Mouse (Mus musculus): ENCODE results near the gene Ccl1. TPM values are rescaled to one million over a fixed set of nuclear protein-coding genes. Genes with fewer than 3 reads are reported as not detected.

Ccl1 gene
- total RNA-seq, 2 experiments from 2014 or later = not detected

DNA sequence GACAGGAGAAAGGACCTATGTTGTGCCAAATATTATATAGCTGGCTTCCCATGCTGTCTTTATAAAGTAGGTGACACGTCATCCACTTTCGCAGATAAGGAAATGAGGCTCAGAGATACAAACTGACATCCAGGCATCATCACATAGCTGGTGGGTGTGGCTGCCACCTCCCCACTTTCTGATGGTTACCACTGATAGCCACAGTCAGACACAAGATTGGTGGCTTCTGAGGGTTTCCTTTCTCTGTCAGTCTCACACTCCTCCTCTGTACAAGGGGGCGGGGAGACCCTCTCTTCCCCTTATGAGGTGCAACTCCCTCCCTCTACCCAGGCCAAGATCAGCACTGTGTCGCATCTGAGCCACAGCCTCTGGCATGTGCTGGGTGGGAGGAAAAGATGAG is 91.1 kb downstream of the Ccl1 start:
- intact Hi-C loops (cut with DNase I) = no loop called here
- no peak for DNase-seq

DNA sequence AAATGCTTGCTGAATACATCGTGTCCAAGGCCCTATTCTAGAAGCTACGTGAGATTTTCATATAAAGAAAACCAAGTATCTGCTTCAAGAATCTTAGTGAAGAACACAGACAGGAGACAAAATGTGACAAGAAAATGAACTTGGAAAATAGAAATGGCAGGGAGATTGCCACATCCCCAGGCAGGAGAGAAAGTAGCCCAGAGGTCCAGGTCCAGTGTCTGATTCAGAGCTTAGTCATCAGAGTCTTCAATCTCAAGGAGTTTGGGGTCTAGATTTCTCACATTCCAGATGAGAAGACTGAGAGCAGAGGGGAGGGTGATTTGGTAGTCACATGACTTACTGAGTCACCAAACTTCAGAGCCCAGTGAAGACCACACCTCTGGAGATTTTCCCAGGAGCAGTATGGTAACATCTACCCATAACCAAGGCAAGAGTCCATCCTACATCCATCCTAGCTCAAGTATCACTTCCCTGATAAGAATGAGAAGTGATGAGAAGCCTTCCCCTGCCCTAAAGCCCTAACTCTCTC is 98.5 kb downstream of the Ccl1 start:
- DNase-seq = no peak
- intact Hi-C loops (cut with DNase I) = no loop called here

DNA sequence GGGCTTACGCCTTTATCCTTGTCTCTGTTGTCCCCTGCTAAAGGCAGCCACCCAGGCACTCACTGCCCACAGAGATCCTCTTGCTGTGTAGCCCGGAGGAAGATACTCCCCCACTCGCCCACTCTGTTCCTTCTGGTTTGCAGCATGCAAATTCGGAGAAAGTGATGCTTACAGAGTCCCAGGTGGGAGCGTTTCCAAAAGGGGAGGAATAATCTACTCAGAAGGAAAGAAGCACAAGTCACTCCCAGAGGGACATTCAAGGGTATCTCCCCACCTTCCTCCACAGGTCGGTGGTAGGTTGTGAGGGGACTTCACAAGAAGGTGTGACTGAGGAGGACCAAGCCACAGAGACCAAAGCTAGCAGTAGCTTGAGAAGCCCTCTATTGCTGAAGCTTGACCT is 100.3 kb downstream of the Ccl1 start:
- DNase-seq = no peak
- intact Hi-C loops (cut with DNase I) = no loop called here

DNA sequence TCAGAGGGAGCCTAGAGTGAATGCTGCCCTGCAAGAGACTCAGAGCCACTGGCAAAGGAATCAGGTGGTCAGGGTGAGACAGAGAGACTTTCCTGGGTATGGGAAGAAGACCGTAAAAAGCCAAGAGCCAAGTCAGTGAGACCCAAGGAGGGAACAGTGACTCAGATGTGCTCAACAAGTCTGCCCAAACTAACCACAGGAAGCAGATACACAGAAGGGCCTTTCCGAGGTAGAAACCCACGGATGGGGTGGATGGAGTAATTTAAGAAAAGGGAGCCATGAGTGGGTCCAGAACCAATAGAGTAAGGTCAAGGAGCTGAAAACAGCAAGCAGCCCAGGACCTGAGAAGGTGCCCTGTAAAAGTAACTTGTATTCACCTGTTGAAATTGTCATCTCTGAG is 101.8 kb downstream of the Ccl1 start:
- intact Hi-C loops (cut with DNase I) = no loop called here
- DNase-seq = no peak

DNA sequence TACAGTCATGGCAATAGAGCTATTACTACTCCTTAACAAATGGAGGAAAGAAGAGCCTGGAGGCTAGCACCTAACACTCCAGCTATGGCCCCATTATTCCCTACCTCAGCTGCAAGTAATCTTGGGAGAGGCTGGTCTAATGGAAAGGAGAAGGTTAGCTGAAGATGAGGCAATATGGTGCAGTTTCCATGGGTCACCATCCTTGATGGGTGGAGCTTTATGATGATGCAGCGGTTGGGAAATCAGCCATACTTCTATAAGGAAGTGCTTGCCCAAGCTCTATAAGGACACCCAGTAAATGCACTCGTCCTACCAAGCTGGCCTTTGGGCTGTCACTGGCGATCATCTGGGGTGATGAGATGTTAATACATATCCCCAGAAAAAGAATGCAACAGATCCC is 107.7 kb downstream of the Ccl1 start:
- no peak for DNase-seq
- intact Hi-C loops (cut with DNase I) = no loop called here

DNA sequence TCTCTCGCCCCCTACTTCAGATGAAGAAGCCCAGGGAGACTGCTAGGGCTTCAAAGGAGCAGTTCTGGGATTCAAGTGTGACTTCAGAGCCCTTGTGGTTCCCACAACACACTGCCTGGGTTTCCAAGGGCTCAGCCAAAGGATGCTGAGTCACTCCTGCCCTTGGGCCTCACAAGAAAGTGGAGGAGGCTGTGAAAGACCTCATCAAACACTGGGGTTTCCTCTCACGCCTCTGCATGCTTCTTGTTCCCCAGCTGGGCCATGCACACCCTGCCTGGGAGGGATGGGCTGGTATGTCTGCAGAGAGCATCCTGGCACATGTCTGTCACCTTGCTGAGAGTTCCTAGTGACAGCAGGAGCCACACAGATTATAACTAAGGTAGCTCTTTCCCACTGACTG is 110.5 kb downstream of the Ccl1 start:
- no peak for DNase-seq
- intact Hi-C loops (cut with DNase I) = no loop called here

DNA sequence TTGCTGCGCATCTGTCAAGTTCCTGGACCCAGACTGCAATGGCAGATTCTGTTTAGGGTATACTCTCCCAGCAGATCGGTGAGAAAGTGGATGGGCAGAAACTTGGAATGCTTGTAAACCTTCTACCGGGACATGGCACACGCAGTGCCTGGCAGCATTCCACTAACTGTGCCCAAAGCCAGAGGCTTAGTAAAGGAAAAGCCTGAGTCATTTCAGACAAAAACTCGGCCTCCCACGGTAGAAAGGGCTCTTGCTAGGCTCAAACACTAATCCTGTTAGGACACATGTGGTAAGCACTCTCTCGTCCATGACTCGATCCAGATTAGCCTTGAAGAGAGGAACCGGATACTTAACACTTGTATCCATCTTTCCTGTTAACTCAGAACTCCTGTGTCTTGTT is 111.7 kb downstream of the Ccl1 start:
- intact Hi-C loops (cut with DNase I) = no loop called here
- DNase-seq = no peak

DNA sequence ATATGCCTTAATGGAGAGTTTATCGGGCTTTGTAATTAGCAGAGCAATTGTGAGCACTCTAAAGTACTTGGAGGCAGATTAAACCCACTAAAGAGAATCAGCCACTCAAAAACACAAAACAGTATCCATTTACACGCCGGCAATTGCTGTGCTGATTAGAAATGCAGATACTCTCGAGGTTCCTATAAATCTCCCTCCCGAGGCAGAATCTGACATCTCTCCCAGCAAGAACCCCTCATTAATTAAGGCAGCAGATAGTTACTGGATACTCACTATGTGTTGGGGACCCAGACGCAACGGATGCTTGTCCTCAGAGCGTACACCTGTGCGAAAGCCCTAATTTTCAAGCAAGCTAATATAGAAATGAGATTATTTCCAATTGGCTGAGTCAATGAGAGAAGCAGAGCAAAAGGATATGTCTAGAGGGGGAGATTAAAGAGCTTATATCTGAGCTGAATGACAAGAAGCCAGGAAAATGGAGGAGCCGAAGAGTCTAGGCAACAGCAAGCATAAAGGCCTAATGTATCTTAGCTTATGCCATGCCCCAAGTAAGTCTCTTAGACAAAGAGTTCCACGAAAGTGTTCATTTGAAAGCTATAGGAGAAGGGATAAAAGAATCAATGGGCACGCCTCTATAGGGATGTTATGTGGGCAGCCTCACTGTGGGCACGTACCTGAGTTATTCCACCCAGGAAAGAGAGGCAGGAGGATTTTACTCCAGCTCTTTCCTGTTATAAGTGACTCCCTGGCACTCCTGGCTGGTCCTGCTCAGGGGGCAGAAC is 115.5 kb downstream of the Ccl1 start:
- intact Hi-C loops (cut with DNase I) = no loop called here
- no peak for DNase-seq

DNA sequence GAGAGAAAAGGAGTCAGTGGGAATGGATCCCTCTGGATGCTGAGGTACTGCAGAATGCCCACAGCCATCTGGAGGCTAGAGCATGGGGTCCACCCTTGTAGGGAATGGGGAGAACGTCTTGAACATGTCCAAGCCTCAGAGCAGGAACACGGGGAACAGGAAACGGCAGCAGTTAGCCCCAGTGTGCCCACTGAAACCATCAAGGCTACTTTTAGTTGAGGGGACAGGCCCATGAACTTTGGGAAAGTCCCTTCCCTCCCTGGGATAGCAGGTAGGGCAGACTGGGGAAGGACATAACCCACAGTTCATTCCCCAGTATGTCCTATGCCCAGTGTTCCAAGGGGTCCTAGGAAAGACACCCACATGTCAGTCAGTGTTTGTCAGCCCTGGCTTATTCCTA is 119.8 kb downstream of the Ccl1 start:
- intact Hi-C loops (cut with DNase I) = no loop called here
- no peak for DNase-seq

DNA sequence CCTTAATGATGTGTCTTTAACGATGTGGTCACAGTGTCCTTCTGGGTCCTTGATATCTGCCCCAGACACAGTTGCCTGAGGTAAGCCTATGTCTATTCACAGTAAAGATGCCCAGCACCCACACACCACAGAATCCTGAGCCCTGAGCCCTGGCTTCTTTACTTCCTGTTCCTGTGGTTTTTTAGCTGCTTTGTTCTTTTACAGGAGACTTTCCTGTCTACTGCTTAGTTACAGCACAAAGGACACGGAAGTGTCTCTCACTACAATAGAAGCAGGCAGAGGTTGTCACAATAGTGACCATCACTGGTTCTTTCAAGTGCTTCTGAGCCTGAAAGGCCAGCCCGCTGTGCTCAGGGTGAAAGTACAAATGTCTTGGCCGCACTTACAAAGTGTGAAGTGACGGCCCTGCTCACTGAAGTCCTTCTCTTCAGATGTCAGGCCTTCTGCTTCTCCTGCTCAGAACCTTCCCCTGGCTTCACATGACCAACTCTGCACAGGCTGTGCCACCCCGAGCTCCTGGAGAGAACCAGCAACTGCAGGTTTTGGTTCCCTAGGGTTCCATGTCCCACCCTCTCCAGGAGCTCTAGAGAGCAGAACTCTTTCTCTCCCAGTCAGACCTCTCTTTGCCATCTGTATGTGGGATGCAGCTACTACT is 122.1 kb downstream of the Ccl1 start:
- intact Hi-C loops (cut with DNase I) = no loop called here
- DNase-seq = no peak

DNA sequence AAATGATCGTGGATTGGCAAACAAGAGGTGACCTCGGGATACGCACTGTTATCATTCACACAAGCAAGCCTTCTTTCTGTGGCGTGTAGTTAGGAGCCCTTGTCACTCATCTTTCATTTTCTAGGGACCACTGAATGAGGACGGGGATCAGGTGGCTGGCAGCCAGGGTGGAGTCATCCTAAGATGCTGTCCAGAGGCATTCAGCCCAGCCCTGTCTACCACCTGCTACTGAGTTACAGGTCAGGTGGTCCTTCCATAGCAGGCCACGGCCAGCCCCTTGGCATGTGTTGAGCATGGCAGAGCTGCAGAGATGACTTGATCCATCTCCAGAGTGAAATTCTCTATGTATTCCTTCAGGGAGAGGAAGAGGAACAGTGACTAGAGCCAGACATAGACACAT is 123.1 kb downstream of the Ccl1 start:
- no peak for DNase-seq
- intact Hi-C loops (cut with DNase I) = no loop called here

DNA sequence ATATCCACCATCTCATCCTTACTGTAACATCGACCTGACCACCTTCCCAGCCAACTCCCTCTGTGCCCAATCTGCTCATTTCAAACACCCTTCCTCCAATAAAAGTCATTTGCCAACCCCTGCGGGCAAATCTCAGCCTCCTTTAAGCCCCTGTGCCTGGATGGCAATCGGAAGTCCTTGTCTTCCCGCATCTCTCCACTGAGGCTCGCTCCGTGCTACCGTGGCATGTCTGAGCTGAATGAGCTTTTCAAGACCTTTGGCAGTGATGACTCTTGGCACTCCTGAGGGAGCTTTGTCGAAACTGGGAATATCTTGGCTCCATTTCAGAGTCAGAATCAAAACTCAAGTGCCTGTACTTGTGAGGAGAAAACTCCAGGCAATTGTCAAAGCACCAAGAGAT is 124.2 kb downstream of the Ccl1 start:
- no peak for DNase-seq
- intact Hi-C loops (cut with DNase I) = no loop called here

DNA sequence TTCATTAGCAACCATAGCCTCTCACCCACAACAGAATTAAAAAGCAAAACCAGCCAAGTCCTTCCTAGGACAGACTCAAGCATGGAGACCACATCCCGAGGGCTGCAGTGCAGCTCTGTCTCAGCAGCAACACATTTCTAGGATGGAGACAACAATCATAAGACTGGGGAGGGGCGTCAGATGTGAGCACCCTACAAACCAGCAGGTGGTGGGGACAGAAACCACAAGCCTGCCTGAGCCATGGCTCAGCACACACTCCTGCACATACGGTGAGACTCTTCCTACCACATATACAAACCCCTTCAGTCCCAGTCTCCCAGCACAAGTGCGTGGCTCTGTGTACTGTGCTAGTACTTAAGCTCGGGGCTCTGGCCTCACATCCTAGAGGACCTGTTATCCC is 127.3 kb downstream of the Ccl1 start:
- intact Hi-C loops (cut with DNase I) = loop anchor here (5.0 kb wide), 1 partner anchor 541 kb away; no protein-coding TSS in a partner anchor
- DNase-seq = no peak

DNA sequence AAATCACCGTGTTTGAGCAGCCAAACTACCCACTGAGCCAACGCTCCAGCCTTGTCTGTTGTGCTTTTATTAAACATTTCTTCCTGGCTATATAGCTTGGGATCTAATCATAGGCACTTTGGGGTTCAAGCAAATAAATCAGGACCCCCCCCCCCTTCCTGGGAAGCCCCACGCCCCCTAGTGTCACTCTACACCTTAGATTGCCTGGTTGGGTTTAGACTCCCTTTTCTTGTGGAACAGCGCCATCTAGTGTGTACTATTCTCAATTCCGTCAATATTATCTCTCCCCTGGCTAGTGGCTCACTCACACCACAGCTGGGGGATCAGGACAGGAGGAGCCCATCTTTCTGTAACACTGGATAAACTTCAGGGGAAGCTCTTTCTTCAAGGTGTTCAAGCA is 127.8 kb downstream of the Ccl1 start:
- DNase-seq = peak in 1 of 2 experiments; percentile 17
- intact Hi-C loops (cut with DNase I) = loop anchor here (1.0 to 5.0 kb wide), 3 partner anchors 129 to 540 kb away; no protein-coding TSS in a partner anchor

DNA sequence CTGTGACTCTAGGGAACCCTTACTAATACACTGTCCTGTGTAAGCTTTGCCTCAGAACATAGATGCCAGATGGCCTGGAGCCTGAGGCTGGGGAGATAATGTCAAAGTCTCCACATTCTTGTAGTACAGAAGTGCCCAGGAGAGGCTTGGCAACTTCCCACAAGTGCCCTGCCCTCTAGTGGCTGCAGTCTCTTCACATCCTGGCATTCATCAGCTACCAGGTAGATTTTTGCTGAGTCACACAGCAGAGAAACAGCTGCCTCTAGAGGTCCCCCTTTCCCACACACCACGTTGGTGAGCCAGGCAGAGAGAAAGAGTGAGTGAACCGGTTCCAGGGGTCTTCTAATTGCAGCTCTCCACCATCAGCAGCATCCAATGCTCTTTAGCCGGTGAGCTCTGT is 130.7 kb downstream of the Ccl1 start:
- peak; percentile 60 to 62 for DNase-seq
- intact Hi-C loops (cut with DNase I) = loop anchor here (5.0 kb wide), 1 partner anchor 537 kb away; no protein-coding TSS in a partner anchor

DNA sequence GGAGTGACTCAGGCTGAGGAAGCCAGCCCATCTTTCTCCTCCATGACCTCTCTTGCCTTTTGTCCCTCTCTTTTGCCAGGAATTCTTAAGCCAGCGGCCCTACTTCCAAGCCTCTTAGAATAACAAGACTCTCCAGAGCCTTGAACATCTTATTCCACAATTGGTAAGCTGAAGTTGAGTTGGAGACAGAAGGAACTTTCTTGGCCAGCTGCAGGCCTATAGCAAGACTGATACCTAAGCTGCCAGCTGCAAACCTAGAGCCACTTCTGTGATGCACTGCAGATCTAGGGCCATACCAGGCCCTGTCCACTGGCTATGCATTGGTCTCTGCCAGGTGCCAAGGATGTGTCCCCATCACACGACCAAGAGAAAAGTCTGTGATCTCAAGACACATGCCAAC is 132.0 kb downstream of the Ccl1 start:
- no peak for DNase-seq
- intact Hi-C loops (cut with DNase I) = no loop called here

DNA sequence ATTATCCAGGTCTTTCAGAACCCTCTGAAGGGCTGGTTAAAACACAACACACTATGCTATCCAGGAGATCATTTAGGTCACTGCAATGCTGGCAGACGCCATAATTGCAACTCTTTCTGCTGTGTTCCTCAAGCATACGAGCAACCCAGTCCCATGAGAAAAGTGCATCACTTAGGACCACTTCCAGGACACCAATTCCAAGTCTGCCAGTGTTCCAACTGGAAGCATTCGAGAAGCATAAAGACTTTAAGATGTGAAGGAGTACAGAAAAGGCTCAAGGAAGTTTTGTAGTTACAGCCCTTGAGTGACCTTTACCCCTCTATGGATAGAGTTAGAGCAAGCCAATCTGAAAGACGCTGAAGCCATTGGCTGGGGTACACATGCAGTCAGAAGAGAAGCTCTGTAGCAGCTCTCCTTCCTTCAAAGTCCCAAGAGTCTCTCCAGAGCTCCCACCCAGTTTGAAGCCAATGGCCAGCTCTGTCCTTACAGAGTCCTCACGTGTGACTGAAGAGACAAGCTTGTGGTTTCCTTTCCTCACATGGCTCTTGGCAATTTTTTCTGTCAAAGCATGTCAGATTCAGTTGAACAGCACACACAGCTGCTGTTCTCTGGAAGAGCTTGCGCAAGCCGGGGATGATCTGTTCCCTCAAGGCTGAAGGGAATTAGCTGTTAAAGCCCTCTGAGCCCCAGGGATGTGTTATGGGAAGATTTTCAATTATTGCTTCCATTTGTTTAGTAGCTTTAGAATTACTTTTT is 134.0 kb downstream of the Ccl1 start:
- intact Hi-C loops (cut with DNase I) = no loop called here

DNA sequence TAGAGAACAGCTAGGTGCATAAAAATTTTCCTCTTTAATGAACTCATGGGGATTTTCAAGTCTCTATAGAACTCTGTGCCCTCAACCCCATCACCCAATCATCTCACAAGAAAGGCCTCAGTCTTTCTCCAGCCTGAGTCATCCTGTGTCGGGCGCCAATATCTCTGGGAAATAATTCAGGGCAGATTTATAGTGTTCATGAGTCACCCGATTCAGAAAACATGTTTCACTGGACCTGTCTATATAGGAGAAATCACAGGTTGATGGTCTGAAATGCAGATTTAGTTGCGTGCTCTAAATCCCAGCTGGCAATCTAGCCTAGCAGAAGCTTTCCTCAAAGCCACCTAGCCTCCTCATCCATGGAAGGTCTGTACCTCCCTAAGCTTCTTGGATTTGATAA is 136.0 kb downstream of the Ccl1 start:
- DNase-seq = no peak
- intact Hi-C loops (cut with DNase I) = no loop called here

More for the DNA sequence above, 134.0 kb downstream of the Ccl1 start:
- peak in 1 of 2 experiments; percentile 40 for DNase-seq

DNA sequence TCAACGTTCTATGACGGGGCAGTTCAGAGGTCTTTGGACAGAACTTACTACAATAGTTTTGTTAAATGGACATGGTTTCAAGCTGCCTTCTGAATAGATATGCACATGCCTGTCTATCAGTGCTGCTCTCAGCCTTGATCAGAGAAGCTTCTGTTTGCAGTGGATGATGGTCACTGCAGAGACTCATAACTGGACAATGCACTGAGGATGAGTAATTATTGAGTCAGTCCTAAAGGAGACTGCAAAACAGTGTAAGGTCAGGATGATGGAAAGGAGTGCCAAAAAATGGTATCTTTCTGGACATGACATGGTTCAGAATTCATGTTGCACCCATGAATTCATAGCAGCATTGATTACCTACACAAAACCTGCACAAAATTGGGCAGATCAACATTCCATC is 137.2 kb downstream of the Ccl1 start:
- no peak for DNase-seq

DNA sequence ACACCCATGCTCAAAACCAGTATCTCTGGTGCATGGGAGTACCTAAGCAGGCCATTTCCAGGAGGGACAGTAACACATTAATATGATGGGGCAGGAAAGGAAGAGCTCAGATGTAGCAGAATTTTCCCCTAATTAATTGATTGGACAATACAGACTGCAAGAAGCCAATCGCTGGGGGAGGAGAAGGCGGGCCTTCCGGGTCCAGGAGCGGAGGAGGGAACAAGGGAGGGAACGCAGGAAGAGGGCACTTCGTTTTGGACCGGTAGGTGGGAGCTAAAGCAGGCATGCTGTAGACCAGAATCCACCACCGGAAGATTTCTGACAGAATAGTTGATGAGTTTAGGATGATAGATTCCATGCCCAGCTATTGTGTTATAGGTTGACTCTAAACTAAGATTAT is 142.2 kb downstream of the Ccl1 start:
- intact Hi-C loops (cut with DNase I) = no loop called here
- no peak for DNase-seq

More for the DNA sequence above, 137.2 kb downstream of the Ccl1 start:
- intact Hi-C loops (cut with DNase I) = no loop called here

DNA sequence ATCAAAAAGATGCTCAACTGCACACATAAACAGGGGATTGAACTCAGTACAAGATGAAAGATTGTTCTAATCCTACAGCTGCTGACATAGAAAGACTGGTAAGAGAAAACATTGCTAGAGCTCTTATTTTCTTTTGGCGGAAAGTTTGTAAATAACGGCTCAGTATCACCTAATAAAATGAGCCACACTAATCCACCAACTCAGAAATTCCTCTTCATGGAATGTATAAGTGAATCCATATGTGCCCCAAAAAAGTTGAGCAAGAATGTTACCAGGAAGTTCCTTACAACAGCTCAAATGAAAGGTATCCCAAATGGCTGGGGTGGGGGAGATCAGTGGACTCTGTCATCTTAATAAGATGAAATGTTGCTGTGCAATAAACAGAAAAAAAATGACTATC is 146.4 kb downstream of the Ccl1 start:
- intact Hi-C loops (cut with DNase I) = no loop called here
- DNase-seq = no peak
